18 mouse cellular contexts compared by ENCODE assay signal in genomic region chr2:92430089-92430488, GRCm38 (mm10). TPM values are rescaled to one million over a fixed set of nuclear protein-coding genes. Genes with fewer than 3 reads are reported as not detected.
DNase-seq lines count a peak whose midpoint lies in the region; ATAC-seq and TF ChIP-seq lines count a peak whose summit lies in the region.
"Had no signal": no experiment of that assay in that cellular context is flagged by ENCODE, and none has a peak within 500 bp of the region (broad histone marks: within the 10 kb centered on the region; RNA-seq: fewer than 3 reads in every experiment).

No protein-coding gene starts in this region.

- H3K9me3 ChIP-seq in kidney, embryonic 16.5 days (ENCODE audit: low read length): no peaks in the 10 kb centered on the region
- no peaks in the 10 kb centered on the region for H3K9me3 ChIP-seq in lung, postnatal 0 days (ENCODE audit: low read length)
- H3K9me3 ChIP-seq in stomach, embryonic 14.5 days (ENCODE audit: control insufficient read depth, low read depth, low read length): no peaks in the 10 kb centered on the region
- H3K9me3 ChIP-seq in intestine, embryonic 16.5 days (ENCODE audit: control insufficient read depth, low read length): no peaks in the 10 kb centered on the region
- H3K9me3 ChIP-seq: embryonic facial prominence, embryonic 12.5 days; liver, embryonic 13.5 days; midbrain, embryonic 13.5 days; stomach, embryonic 15.5 days had no signal

- no peaks in the 10 kb centered on the region for H3K27me3 ChIP-seq in heart, adult 2 months (ENCODE audit: control insufficient read depth, insufficient read depth, low read length)
- no peaks in the 10 kb centered on the region for H3K27me3 ChIP-seq in kidney, embryonic 16.5 days (ENCODE audit: insufficient read depth, low read length)
- H3K27me3 ChIP-seq in lung, postnatal 0 days (replicated peaks; ENCODE audit: insufficient read depth, low read length): no peaks in the 10 kb centered on the region
- H3K27me3 ChIP-seq in stomach, embryonic 14.5 days (ENCODE audit: control insufficient read depth, insufficient read depth, low read length): no peaks in the 10 kb centered on the region
- no peaks in the 10 kb centered on the region for H3K27me3 ChIP-seq in intestine, embryonic 16.5 days (replicated peaks; ENCODE audit: control insufficient read depth, insufficient read depth, low read length)
- H3K27me3 ChIP-seq: embryonic facial prominence, embryonic 12.5 days; liver, embryonic 13.5 days; stomach, embryonic 15.5 days had no signal

- H3K4me2 ChIP-seq in kidney, embryonic 16.5 days (replicated peaks; ENCODE audit: low read depth, low read length): no peak overlapping the region
- H3K4me2 ChIP-seq in lung, postnatal 0 days (replicated peaks; ENCODE audit: low read depth, low read length): peak overlapping the region; percentile 14; the same call in 1 of the 2 replicates
- no peak overlapping the region for H3K4me2 ChIP-seq in stomach, embryonic 14.5 days (replicated peaks; ENCODE audit: low read depth, low read length)
- H3K4me2 ChIP-seq in intestine, embryonic 16.5 days (ENCODE audit: low read depth, low read length): no peak overlapping the region

- H3K27ac ChIP-seq in heart, adult 2 months: peak overlapping the region; percentile 85
- no peak overlapping the region for H3K27ac ChIP-seq in kidney, embryonic 16.5 days (ENCODE audit: low read length)
- H3K27ac ChIP-seq in lung, postnatal 0 days (ENCODE audit: low read length): peak overlapping the region; percentile 95
- H3K27ac ChIP-seq in stomach, embryonic 14.5 days (ENCODE audit: low read length): 0 out of 2 replicates have a peak overlapping the region, but pooled peaks have one; percentile 27
- H3K27ac ChIP-seq in intestine, embryonic 16.5 days (ENCODE audit: low read length): no peak overlapping the region

- no peak for ATAC-seq in kidney, embryonic 16.5 days (ENCODE audit: low FRiP score, low TSS enrichment)
- ATAC-seq in lung, postnatal 0 days: no peak
- ATAC-seq in stomach, embryonic 14.5 days (ENCODE audit: insufficient number of reproducible peaks, insufficient read depth, low FRiP score, low read depth): no peak
- no peak for ATAC-seq in intestine, embryonic 16.5 days
- ATAC-seq: midbrain, embryonic 13.5 days had no signal

- H3K79me2 ChIP-seq in heart, adult 2 months (replicated peaks; ENCODE audit: control insufficient read depth, insufficient read depth, low read length): peaks cover 3% of the 10 kb centered on the region; the same call in 1 of the 2 replicates

- WGBS in heart, adult 2 months: 44% methylated on average over 2 of the region's 2 CpGs
- 73% methylated on average over 2 of the region's 2 CpGs for WGBS in kidney, embryonic 16.5 days
- 55% methylated on average over 2 of the region's 2 CpGs for WGBS in lung, postnatal 0 days
- WGBS in stomach, embryonic 14.5 days: 69% methylated on average over 2 of the region's 2 CpGs
- 72% methylated on average over 2 of the region's 2 CpGs for WGBS in intestine, embryonic 16.5 days

- DNase-seq in heart, adult 2 months: no peak
- DNase-seq in heart, postnatal 14 days: no peak
- no peak for DNase-seq in kidney, adult 11 months
- DNase-seq in lung, postnatal 0 days (ENCODE audit: low spot score): peak; percentile 25
- DNase-seq in lung, postnatal 10 days: no peak
- DNase-seq: adrenal gland, postnatal 25 days; cerebellum, adult 9-10 months; gastrocnemius, postnatal 25 days; kidney, adult 9 months; liver, embryonic 13.5 days; spleen, adult 18-20 months had no signal

- H3K4me1 ChIP-seq in heart, adult 2 months (ENCODE audit: control insufficient read depth, insufficient read depth, low read length): peaks cover 47% of the 10 kb centered on the region
- H3K4me1 ChIP-seq in kidney, embryonic 16.5 days (ENCODE audit: insufficient read depth, low read length): peaks cover 58% of the 10 kb centered on the region
- peaks cover 56% of the 10 kb centered on the region for H3K4me1 ChIP-seq in lung, postnatal 0 days (ENCODE audit: insufficient read depth, low read depth, low read length)
- H3K4me1 ChIP-seq in stomach, embryonic 14.5 days (ENCODE audit: control insufficient read depth, insufficient read depth, low read length): peaks cover 62% of the 10 kb centered on the region
- peaks cover 50% of the 10 kb centered on the region for H3K4me1 ChIP-seq in intestine, embryonic 16.5 days (ENCODE audit: control insufficient read depth, insufficient read depth, low read length)

- TF ChIP-seq POLR2A in heart, adult 2 months (IDR thresholded peaks at IDR 0.05; ENCODE audit: insufficient read depth, low read depth, low read length): no peak

- no peak overlapping the region for H3K4me3 ChIP-seq in heart, adult 2 months
- no peak overlapping the region for H3K4me3 ChIP-seq in kidney, embryonic 16.5 days (ENCODE audit: low read length)
- H3K4me3 ChIP-seq in lung, postnatal 0 days (ENCODE audit: low read depth, low read length): no peak overlapping the region
- no peak overlapping the region for H3K4me3 ChIP-seq in stomach, embryonic 14.5 days (ENCODE audit: low read depth, low read length)
- no peak overlapping the region for H3K4me3 ChIP-seq in intestine, embryonic 16.5 days (ENCODE audit: low read length)
- H3K4me3 ChIP-seq: embryonic facial prominence, embryonic 12.5 days; myocyte; stomach, embryonic 15.5 days had no signal

- no peak for TF ChIP-seq CTCF in heart, adult 2 months (IDR thresholded peaks at IDR 0.05)
- no peak for TF ChIP-seq CTCF in lung, postnatal 0 days (IDR thresholded peaks at IDR 0.05)

- TF ChIP-seq EP300 in heart, adult 2 months (IDR thresholded peaks at IDR 0.05; ENCODE audit: insufficient read depth, low read depth, low read length): no peak
- TF ChIP-seq EP300 in lung, postnatal 0 days (IDR thresholded peaks at IDR 0.05): peak; percentile 46; the same call in 1 of the 2 replicates

- H3K9ac ChIP-seq in heart, adult 2 months (ENCODE audit: low read depth, low read length): no peak overlapping the region
- H3K9ac ChIP-seq in kidney, embryonic 16.5 days (replicated peaks; ENCODE audit: low read length): 0 out of 2 replicates have a peak overlapping the region, but pooled peaks have one; percentile 22
- peak overlapping the region; percentile 13; the same call in 1 of the 2 replicates for H3K9ac ChIP-seq in lung, postnatal 0 days (replicated peaks; ENCODE audit: low read depth)
- no peak overlapping the region for H3K9ac ChIP-seq in stomach, embryonic 14.5 days (replicated peaks; ENCODE audit: low read depth, low read length)
- H3K9ac ChIP-seq in intestine, embryonic 16.5 days (ENCODE audit: low read depth, low read length): no peak overlapping the region
- H3K9ac ChIP-seq: embryonic facial prominence, embryonic 12.5 days; stomach, embryonic 15.5 days had no signal

- intact Hi-C loops in heart, adult 2 months (cut with DNase I): loop anchor here (5.0 kb wide), 1 partner anchor 248 kb away; no protein-coding TSS in a partner anchor
- intact Hi-C loops in heart, postnatal 14 days (cut with DNase I): loop anchor here (5.0 to 10.0 kb wide), 2 partner anchors 373 to 495 kb away; partner anchors contain the start of gene Mdk

- H3K36me3 ChIP-seq in heart, adult 2 months (ENCODE audit: control insufficient read depth, insufficient read depth, low read length): peaks cover 26% of the 10 kb centered on the region
- H3K36me3 ChIP-seq in kidney, embryonic 16.5 days (ENCODE audit: insufficient read depth, low read length): peaks cover 13% of the 10 kb centered on the region
- no peaks in the 10 kb centered on the region for H3K36me3 ChIP-seq in lung, postnatal 0 days (ENCODE audit: insufficient read depth, low read length)
- H3K36me3 ChIP-seq in stomach, embryonic 14.5 days (ENCODE audit: control insufficient read depth, insufficient read depth, low read length): no peaks in the 10 kb centered on the region
- no peaks in the 10 kb centered on the region for H3K36me3 ChIP-seq in intestine, embryonic 16.5 days (ENCODE audit: control insufficient read depth, insufficient read depth, low read length)
- H3K36me3 ChIP-seq: stomach, embryonic 15.5 days had no signal

RNA-seq across cellular contexts. Expression of gene Cry2, which starts 3.8 kb away (rescaled TPM):
- 10 to 100 TPM; 12.7 to 29.3 TPM for total RNA-seq in heart, adult 2 months (2021)
- 19.1 and 24.5 TPM in 2 replicates for polyA plus RNA-seq in heart, adult 2 months (2012; rRNA removed)
- 10 to 100 TPM; 20.9 to 26.6 TPM for total RNA-seq in heart, postnatal 14 days (2021)
- polyA plus RNA-seq in kidney, embryonic 16.5 days (2015; fragmentation: Nextera tagmentation; extraction: Ambion mirVana): 21.7 and 24.5 TPM in 2 replicates
- 36.3 and 36.6 TPM in 2 replicates for polyA plus RNA-seq in lung, postnatal 0 days (2015; fragmentation: Nextera tagmentation; extraction: Ambion mirVana)
- polyA plus RNA-seq in stomach, embryonic 14.5 days (2014; fragmentation: Nextera tagmentation; extraction: Ambion mirVana): 24.2 and 25.7 TPM in 2 replicates
- polyA plus RNA-seq in intestine, embryonic 16.5 days (2015; fragmentation: Nextera tagmentation; extraction: Ambion mirVana): 14.5 and 15.3 TPM in 2 replicates

RNA-seq across cellular contexts. Expression of gene Mapk8ip1, which starts 29.0 kb away (rescaled TPM):
- total RNA-seq in heart, adult 2 months (2021): 1 to 10 TPM; 3.8 to 4.5 TPM
- 6.9 and 7.1 TPM in 2 replicates for polyA plus RNA-seq in heart, adult 2 months (2012; rRNA removed)
- 1 to 10 TPM; 7.4 to 8.6 TPM for total RNA-seq in heart, postnatal 14 days (2021)
- polyA plus RNA-seq in kidney, embryonic 16.5 days (2015; fragmentation: Nextera tagmentation; extraction: Ambion mirVana): 28.9 and 30.4 TPM in 2 replicates
- 7.8 and 9.7 TPM in 2 replicates for polyA plus RNA-seq in lung, postnatal 0 days (2015; fragmentation: Nextera tagmentation; extraction: Ambion mirVana)
- 11.3 and 12.7 TPM in 2 replicates for polyA plus RNA-seq in stomach, embryonic 14.5 days (2014; fragmentation: Nextera tagmentation; extraction: Ambion mirVana)
- 10.6 and 11.2 TPM in 2 replicates for polyA plus RNA-seq in intestine, embryonic 16.5 days (2015; fragmentation: Nextera tagmentation; extraction: Ambion mirVana)

RNA-seq across cellular contexts. Expression of gene Slc35c1, which starts 30.2 kb away (rescaled TPM):
- total RNA-seq in heart, adult 2 months (2021): 1 to 10 TPM; 5.6 to 6.2 TPM
- polyA plus RNA-seq in heart, adult 2 months (2012; rRNA removed): 10.9 and 12.9 TPM in 2 replicates
- 1 to 10 TPM; 5.5 to 5.6 TPM for total RNA-seq in heart, postnatal 14 days (2021)
- 20.7 and 21.6 TPM in 2 replicates for polyA plus RNA-seq in kidney, embryonic 16.5 days (2015; fragmentation: Nextera tagmentation; extraction: Ambion mirVana)
- 12.9 and 13.1 TPM in 2 replicates for polyA plus RNA-seq in lung, postnatal 0 days (2015; fragmentation: Nextera tagmentation; extraction: Ambion mirVana)
- 19.2 and 21.7 TPM in 2 replicates for polyA plus RNA-seq in stomach, embryonic 14.5 days (2014; fragmentation: Nextera tagmentation; extraction: Ambion mirVana)
- polyA plus RNA-seq in intestine, embryonic 16.5 days (2015; fragmentation: Nextera tagmentation; extraction: Ambion mirVana): 57.6 and 62.3 TPM in 2 replicates

RNA-seq across cellular contexts. Expression of gene 1700029I15Rik, which starts 47.8 kb away (rescaled TPM):
- total RNA-seq in heart, adult 2 months (2021): 1 to 10 TPM in 1 of 2 experiments, under 1 TPM in 1; 0.63 to 1.1 TPM
- polyA plus RNA-seq in heart, adult 2 months (2012; rRNA removed): 2.4 and 2.8 TPM in 2 replicates
- total RNA-seq in heart, postnatal 14 days (2021): 1 to 10 TPM; 1.4 to 1.9 TPM
- polyA plus RNA-seq in kidney, embryonic 16.5 days (2015; fragmentation: Nextera tagmentation; extraction: Ambion mirVana): 3.1 and 4.4 TPM in 2 replicates
- polyA plus RNA-seq in lung, postnatal 0 days (2015; fragmentation: Nextera tagmentation; extraction: Ambion mirVana): 2.3 TPM in 2 replicates
- polyA plus RNA-seq in stomach, embryonic 14.5 days (2014; fragmentation: Nextera tagmentation; extraction: Ambion mirVana): 1.4 and 2.6 TPM in 2 replicates
- 5.0 and 5.6 TPM in 2 replicates for polyA plus RNA-seq in intestine, embryonic 16.5 days (2015; fragmentation: Nextera tagmentation; extraction: Ambion mirVana)

RNA-seq across cellular contexts. Expression of gene Large2, which starts 55.4 kb away (rescaled TPM):
- not detected for total RNA-seq in heart, adult 2 months (2021)
- polyA plus RNA-seq in heart, adult 2 months (2012; rRNA removed): 0.50 and 0.84 TPM in 2 replicates
- total RNA-seq in heart, postnatal 14 days (2021): under 1 TPM; 0.32 to 0.36 TPM
- 34.9 and 35.8 TPM in 2 replicates for polyA plus RNA-seq in kidney, embryonic 16.5 days (2015; fragmentation: Nextera tagmentation; extraction: Ambion mirVana)
- polyA plus RNA-seq in lung, postnatal 0 days (2015; fragmentation: Nextera tagmentation; extraction: Ambion mirVana): 17.1 and 18.7 TPM in 2 replicates
- 14.8 and 14.9 TPM in 2 replicates for polyA plus RNA-seq in stomach, embryonic 14.5 days (2014; fragmentation: Nextera tagmentation; extraction: Ambion mirVana)
- polyA plus RNA-seq in intestine, embryonic 16.5 days (2015; fragmentation: Nextera tagmentation; extraction: Ambion mirVana): 11.8 and 12.3 TPM in 2 replicates

Comparison
In these comparisons a context has a peak if more than half of its experiments do, and no peak if none do; other contexts are left out.
1. H3K27ac ChIP-seq: peak in heart, adult 2 months (single experiment), lung, postnatal 0 days (single experiment) and stomach, embryonic 14.5 days (single experiment); none in kidney, embryonic 16.5 days (single experiment) and intestine, embryonic 16.5 days (single experiment).
2. H3K9ac ChIP-seq: peak in kidney, embryonic 16.5 days (single experiment) and lung, postnatal 0 days (single experiment); none in heart, adult 2 months (single experiment), stomach, embryonic 14.5 days (single experiment) and intestine, embryonic 16.5 days (single experiment).